Mouse (Mus musculus) heart, adult 2 months (tissue): Measurements from ENCODE around the gene Ndufa6.

Source experiments
- CTCF ChIP-seq: fragments of 200-600 bp; IDR thresholded peaks from 2 replicates; pipeline ENCODE4 v1.8.1; 2022; ENCODE audit warnings: antibody characterized with exemption, mild to moderate bottlenecking, moderate library complexity
- EP300 ChIP-seq: fragments of 200-500 bp; IDR thresholded peaks from 2 replicates; pipeline ENCODE4 v1.6.1; 2011; ENCODE audit warnings: low read depth, low read length, control low read depth; ENCODE audit not compliant: insufficient read depth

DNA sequence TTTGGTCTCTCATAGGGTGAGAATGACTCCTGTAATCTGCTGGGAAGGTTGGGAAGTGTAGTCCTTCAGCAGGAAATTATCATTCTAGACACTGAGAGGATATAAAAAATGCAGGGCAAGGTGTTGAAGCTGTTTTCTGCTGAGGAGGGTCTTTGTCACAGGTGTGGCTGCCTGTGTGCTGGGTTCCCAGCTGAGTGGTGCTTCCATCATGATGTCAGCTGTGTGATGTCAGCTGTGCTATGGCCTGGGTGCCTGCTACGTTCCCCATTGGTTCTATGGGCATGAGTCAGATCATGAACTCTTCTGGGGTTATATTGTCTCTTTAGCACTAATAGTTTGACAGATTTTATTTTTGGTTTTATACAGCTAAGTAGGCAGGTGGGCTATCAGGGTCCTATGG lies 14.7 kb upstream of the Ndufa6 start:
- no peak for TF ChIP-seq EP300
- no peak for TF ChIP-seq CTCF
